Mouse (Mus musculus) brain, embryonic 14.5 days (tissue): ENCODE data around the gene Shisa7.

Experiments used
- CTCF ChIP-seq: fragments of 200-500 bp; IDR thresholded peaks from 2 replicates; pipeline ENCODE4 v1.5.1; 2012; ENCODE audit warnings: inconsistent platforms, mild to moderate bottlenecking, moderate library complexity, borderline replicate concordance; ENCODE audit not compliant: insufficient read depth, insufficient read length; ENCODE audit errors: extremely low read depth
- POLR2A ChIP-seq: fragments of 200-500 bp; IDR thresholded peaks from 2 replicates; pipeline ENCODE4 v1.6.1; 2012; ENCODE audit warnings: mild to moderate bottlenecking, inconsistent platforms, borderline replicate concordance; ENCODE audit not compliant: poor library complexity, insufficient read depth, insufficient read length, severe bottlenecking; ENCODE audit errors: extremely low read depth

GRCm38 (mm10) chr7:4842077-4842476, 2.4 kb downstream of the Shisa7 start:
- no peak for TF ChIP-seq POLR2A
- no peak for TF ChIP-seq CTCF
